Mouse (Mus musculus) left cerebral cortex, adult 18-20 months (tissue): Measurements from ENCODE around the gene Tardbp. TPM values are rescaled to one million over a fixed set of nuclear protein-coding genes. Genes with fewer than 3 reads are reported as not detected.

Experiments
- DNase-seq, 2 experiments: peaks; one replicate each; pipeline ENCODE4 v3.0.0; 2021 to 2022; ENCODE audit warnings: low spot score in 2 of 2, mixed read lengths in 1 of 2
- total RNA-seq, 2 experiments: library from RNA; stranded (reverse); gene quantifications; 2 replicates each; pipeline ENCODE4 v1.2.3; 2021

The Tardbp gene
- total RNA-seq, 2 experiments from 2014 or later: 214 to 220 TPM

DNA sequence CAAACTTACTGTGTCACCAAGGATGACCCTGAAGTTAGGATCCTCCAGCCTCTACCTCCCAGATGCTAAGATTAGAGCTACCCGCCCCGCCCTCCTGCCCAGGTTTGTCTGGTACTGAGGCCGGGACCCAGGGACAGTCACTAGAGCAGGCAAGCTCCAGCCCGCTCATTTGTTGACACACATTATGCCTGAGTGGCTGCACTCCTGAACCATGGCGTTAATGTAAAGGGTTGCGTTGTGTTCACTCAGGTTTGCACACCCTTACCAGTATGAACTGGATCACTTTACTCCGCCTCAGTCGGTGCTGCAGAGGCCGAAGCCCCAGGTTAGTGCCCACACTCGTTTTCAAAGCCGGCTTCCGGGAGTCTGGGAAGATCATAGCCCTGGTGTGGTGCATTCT is 63.2 kb downstream of the Tardbp start:
- no peak for DNase-seq

DNA sequence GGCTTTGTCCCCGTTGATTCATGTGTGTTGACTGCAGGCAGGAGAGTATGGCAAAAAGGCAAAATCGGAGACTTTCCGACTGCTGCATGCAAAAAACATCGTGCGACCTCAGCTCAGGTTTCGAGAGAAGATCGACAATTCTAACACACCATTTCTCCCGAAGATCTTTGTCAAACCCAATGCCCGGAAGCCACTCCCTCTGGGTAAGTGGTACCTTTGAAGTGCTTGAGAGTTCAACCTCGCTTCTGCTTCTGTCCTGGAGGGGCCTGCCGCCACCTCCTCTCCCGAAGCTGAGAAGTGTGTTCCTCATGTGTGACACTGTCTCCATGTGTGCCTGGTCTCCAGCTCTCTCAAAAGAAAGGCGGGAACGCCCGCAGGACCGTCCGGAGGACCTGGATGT is 64.1 kb downstream of the Tardbp start:
- DNase-seq: no peak

Other genes starting within 250 kb of the Tardbp start
- 1 to 10 TPM; 8.0 to 9.2 TPM for gene Ubiad1, start 182.2 kb downstream of the Tardbp start, total RNA-seq
- 10 to 100 TPM; 91.6 to 97.9 TPM for gene Mtor, start 178.4 kb downstream of the Tardbp start, total RNA-seq
- under 1 TPM; 0.61 to 0.77 TPM for gene Angptl7, start 126.6 kb downstream of the Tardbp start, total RNA-seq
- gene Exosc10, start 68.6 kb downstream of the Tardbp start, total RNA-seq: 10 to 100 TPM; 47.1 to 47.2 TPM
- gene Srm, start 35.5 kb downstream of the Tardbp start, total RNA-seq: 10 to 100 TPM; 72.1 to 77.0 TPM
- 1 to 10 TPM; 1.7 to 2.6 TPM for gene Masp2, start 24.5 kb downstream of the Tardbp start, total RNA-seq
- not detected for gene Gm572, start 16.3 kb upstream of the Tardbp start, total RNA-seq
- gene Casz1, start 177.4 kb upstream of the Tardbp start, total RNA-seq: 1 to 10 TPM; 1.2 to 1.4 TPM